ENCODE assay signal across 14 mouse cellular contexts in the genomic region with DNA sequence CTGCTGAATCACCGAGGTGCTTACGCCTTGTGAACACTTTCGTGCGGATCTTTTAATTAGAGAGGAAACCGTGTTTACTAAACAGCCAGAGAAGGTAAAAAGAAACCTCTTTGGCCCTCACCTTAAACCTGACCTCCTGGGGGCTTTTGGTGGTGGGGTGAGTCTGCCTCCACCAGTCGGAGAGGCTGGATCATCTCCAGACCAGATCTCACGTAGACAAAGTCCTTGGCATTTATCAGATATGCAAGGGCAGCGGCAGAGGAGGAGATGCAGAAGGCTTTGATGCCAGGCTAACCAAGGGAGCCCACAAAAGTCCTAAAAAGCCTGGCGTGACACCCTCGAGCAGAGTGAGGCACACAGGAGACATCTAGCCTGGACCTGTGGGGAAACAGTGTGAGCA.
"Had no signal": no experiment of that assay in that cellular context is flagged by ENCODE, and none has a peak within 500 bp of the region (broad histone marks: within the 10 kb centered on the region; RNA-seq: fewer than 3 reads in every experiment).

No protein-coding gene starts in this region.

- DNase-seq: kidney, adult 9 months; kidney, postnatal 36 days; left cerebral cortex, postnatal 4 days; lung, embryonic 14.5 days; lung, postnatal 14 days; right cerebral cortex, postnatal 14 days; thymus, postnatal 36 days had no signal

- H3K4me1 ChIP-seq: midbrain, embryonic 12.5 days; neural tube, embryonic 13.5 days had no signal

- H3K36me3 ChIP-seq: liver, embryonic 15.5 days; midbrain, embryonic 12.5 days; neural tube, embryonic 13.5 days; stomach, embryonic 15.5 days had no signal

- H3K27me3 ChIP-seq: midbrain, embryonic 12.5 days; neural tube, embryonic 13.5 days; stomach, embryonic 15.5 days had no signal

- H3K9ac ChIP-seq: liver, embryonic 15.5 days; lung, embryonic 14.5 days; midbrain, embryonic 12.5 days; neural tube, embryonic 13.5 days; stomach, embryonic 15.5 days had no signal

- H3K9me3 ChIP-seq: liver, embryonic 15.5 days; midbrain, embryonic 12.5 days; neural tube, embryonic 13.5 days; stomach, embryonic 15.5 days had no signal

- ATAC-seq: midbrain, embryonic 16.5 days had no signal

- H3K4me3 ChIP-seq: liver, embryonic 15.5 days; midbrain, embryonic 12.5 days; neural tube, embryonic 13.5 days; stomach, embryonic 15.5 days had no signal

- H3K27ac ChIP-seq: kidney, postnatal 0 days; liver, embryonic 15.5 days; midbrain, embryonic 12.5 days; neural tube, embryonic 13.5 days; stomach, embryonic 15.5 days had no signal

- H3K4me2 ChIP-seq: liver, embryonic 11.5 days; liver, embryonic 15.5 days; lung, embryonic 14.5 days; midbrain, embryonic 12.5 days; neural tube, embryonic 13.5 days; stomach, embryonic 15.5 days had no signal
